Mouse (Mus musculus) MEL (cell line): Measurements from ENCODE around the gene Tesk1. TPM values are rescaled to one million over a fixed set of nuclear protein-coding genes. Genes with fewer than 3 reads are reported as not detected.

Source experiments
- DNase-seq: peaks from one replicate; pipeline ENCODE4 v3.0.0; 2011; ENCODE audit warnings: low read depth, low spot score
- H3K27ac ChIP-seq: 2 replicates; pipeline ENCODE4 v1.5.1; 2012; ENCODE audit warnings: low read depth, mild to moderate bottlenecking, control low read depth, low read length, moderate library complexity; ENCODE audit not compliant: control insufficient read depth
- H3K27me3 ChIP-seq, 2 experiments: fragments of 150-350 bp in 1 of 2; sonication (generic) in 1 of 2; 2 replicates each; pipeline ENCODE4 v1.6.1; 2012; ENCODE audit warnings: low read length in 2 of 2, mild to moderate bottlenecking in 2 of 2, improper control_type of control experiment in 1 of 2, moderate library complexity in 1 of 2; ENCODE audit not compliant: insufficient read depth in 2 of 2, control insufficient read depth in 1 of 2
- H3K36me3 ChIP-seq, 2 experiments: 2 replicates each; pipeline ENCODE4 v1.6.1; 2012 to 2014; ENCODE audit warnings: low read length in 2 of 2, improper control_type of control experiment in 1 of 2, inconsistent platforms in 1 of 2, mild to moderate bottlenecking in 1 of 2; ENCODE audit not compliant: insufficient read depth in 2 of 2, control insufficient read depth in 1 of 2
- H3K4me1 ChIP-seq, 2 experiments: fragments of 150-350 bp in 1 of 2; sonication (generic) in 1 of 2; 2 replicates each; pipeline ENCODE4 v1.6.1; 2012; ENCODE audit warnings: low read length in 2 of 2, improper control_type of control experiment in 1 of 2, mild to moderate bottlenecking in 1 of 2; ENCODE audit not compliant: insufficient read depth in 2 of 2, control insufficient read depth in 1 of 2
- H3K4me3 ChIP-seq, 2 experiments: fragments of 150-350 bp in 1 of 2; sonication (generic) in 1 of 2; 2 replicates each; pipeline ENCODE4 v1.5.1; 2012; ENCODE audit warnings: low read depth in 2 of 2, low read length in 2 of 2, mild to moderate bottlenecking in 2 of 2, moderate library complexity in 2 of 2, control low read depth in 1 of 2, improper control_type of control experiment in 1 of 2; ENCODE audit not compliant: control insufficient read depth in 1 of 2, insufficient read depth in 1 of 2
- H3K79me2 ChIP-seq: 2 replicates; pipeline ENCODE4 v1.6.1; 2012; ENCODE audit warnings: mild to moderate bottlenecking, low read length, moderate library complexity; ENCODE audit not compliant: control insufficient read depth, poor library complexity, insufficient read depth
- H3K9ac ChIP-seq: 2 replicates; pipeline ENCODE4 v1.6.1; 2012; ENCODE audit warnings: low read depth, mild to moderate bottlenecking, control low read depth, low read length, moderate library complexity; ENCODE audit not compliant: control insufficient read depth, poor library complexity, severe bottlenecking
- H3K9me3 ChIP-seq: fragments of 150-350 bp; sonication (generic); replicated peaks from 2 replicates; pipeline ENCODE4 v1.6.1; 2012; ENCODE audit warnings: mild to moderate bottlenecking, low read length, improper control_type of control experiment, moderate library complexity; ENCODE audit not compliant: insufficient read depth
- BHLHE40 ChIP-seq: IDR thresholded peaks from 2 replicates; pipeline ENCODE4 v1.6.1; 2012; ENCODE audit warnings: low read depth, mild to moderate bottlenecking, inconsistent platforms, low read length, improper control_type of control experiment, borderline replicate concordance
- CHD1 ChIP-seq: IDR thresholded peaks from 2 replicates; pipeline ENCODE4 v1.6.1; 2012; ENCODE audit warnings: low read depth, mild to moderate bottlenecking, inconsistent platforms, low read length, improper control_type of control experiment
- ELF1 ChIP-seq: IDR thresholded peaks from 2 replicates; pipeline ENCODE4 v1.6.1; 2014; ENCODE audit warnings: low read depth, mild to moderate bottlenecking, inconsistent platforms, low read length, improper control_type of control experiment, moderate library complexity
- EP300 ChIP-seq, 2 experiments: IDR thresholded peaks; 2 replicates each; pipeline ENCODE4 v1.6.1; 2011; ENCODE audit warnings: improper control_type of control experiment in 2 of 2, low read length in 2 of 2, low read depth in 1 of 2, mild to moderate bottlenecking in 1 of 2
- GABPA ChIP-seq: IDR thresholded peaks from 2 replicates; pipeline ENCODE4 v1.6.1; 2012; ENCODE audit warnings: low read depth, mild to moderate bottlenecking, inconsistent platforms, low read length, improper control_type of control experiment, moderate library complexity
- GATA1 ChIP-seq: IDR thresholded peaks from 2 replicates; pipeline ENCODE4 v1.6.1; 2011; ENCODE audit warnings: low read depth, low read length, improper control_type of control experiment
- HCFC1 ChIP-seq: IDR thresholded peaks from 2 replicates; pipeline ENCODE4 v1.6.1; 2012; ENCODE audit warnings: low read depth, mild to moderate bottlenecking, inconsistent platforms, low read length, improper control_type of control experiment, moderate library complexity
- JUND ChIP-seq: IDR thresholded peaks from 2 replicates; pipeline ENCODE4 v1.6.1; 2011; ENCODE audit warnings: low read depth, mild to moderate bottlenecking, improper control_type of control experiment, low read length
- KAT2A ChIP-seq: conservative IDR thresholded peaks from 2 replicates; pipeline ENCODE4 v1.6.1; 2012; ENCODE audit warnings: low read depth, low read length, improper control_type of control experiment, inconsistent platforms
- MAFK ChIP-seq: IDR thresholded peaks from 2 replicates; pipeline ENCODE4 v1.6.1; 2011; ENCODE audit warnings: low read depth, mild to moderate bottlenecking, low read length, improper control_type of control experiment, borderline replicate concordance
- MAX ChIP-seq: IDR thresholded peaks from 2 replicates; pipeline ENCODE4 v1.6.1; 2011; ENCODE audit warnings: low read length, improper control_type of control experiment
- MAZ ChIP-seq: IDR thresholded peaks from 2 replicates; pipeline ENCODE4 v1.6.1; 2012; ENCODE audit warnings: low read depth, mild to moderate bottlenecking, inconsistent platforms, low read length, improper control_type of control experiment
- MXI1 ChIP-seq: IDR thresholded peaks from 2 replicates; pipeline ENCODE4 v1.6.1; 2011; ENCODE audit warnings: mild to moderate bottlenecking, low read depth, low read length, improper control_type of control experiment
- MYC ChIP-seq: IDR thresholded peaks from 2 replicates; pipeline ENCODE4 v1.6.1; 2011; ENCODE audit warnings: low read depth, mild to moderate bottlenecking, low read length, improper control_type of control experiment, moderate library complexity
- NELFE ChIP-seq: IDR thresholded peaks from 2 replicates; pipeline ENCODE4 v1.6.1; 2011; ENCODE audit warnings: low read depth, low read length, improper control_type of control experiment
- NRF1 ChIP-seq: IDR thresholded peaks from 2 replicates; pipeline ENCODE4 v1.6.1; 2014; ENCODE audit warnings: low read depth, mild to moderate bottlenecking, inconsistent platforms, low read length, improper control_type of control experiment, moderate library complexity; ENCODE audit not compliant: poor library complexity, insufficient read depth, severe bottlenecking
- POLR2A ChIP-seq, 2 experiments: IDR thresholded peaks; 2 replicates each; pipeline ENCODE4 v1.6.1; 2011 to 2012; ENCODE audit warnings: low read length in 2 of 2, mild to moderate bottlenecking in 2 of 2, control low read depth in 1 of 2, improper control_type of control experiment in 1 of 2, low read depth in 1 of 2, moderate library complexity in 1 of 2; ENCODE audit not compliant: control insufficient read depth in 1 of 2, insufficient read depth in 1 of 2, poor library complexity in 1 of 2
- POLR2AphosphoS2 ChIP-seq: IDR thresholded peaks from 2 replicates; pipeline ENCODE4 v1.6.1; 2011; ENCODE audit warnings: low read length, improper control_type of control experiment
- POLR2AphosphoS5 ChIP-seq: IDR thresholded peaks from 2 replicates; pipeline ENCODE4 v1.6.1; 2012; ENCODE audit warnings: low read depth, borderline replicate concordance, mild to moderate bottlenecking, inconsistent platforms, low read length, moderate library complexity, mixed read lengths
- RCOR1 ChIP-seq: IDR thresholded peaks from 2 replicates; pipeline ENCODE4 v1.6.1; 2012; ENCODE audit warnings: low read depth, mild to moderate bottlenecking, inconsistent platforms, low read length, improper control_type of control experiment
- SIN3A ChIP-seq: IDR thresholded peaks from 2 replicates; pipeline ENCODE4 v1.6.1; 2012; ENCODE audit warnings: low read length, improper control_type of control experiment, inconsistent platforms
- TBP ChIP-seq: IDR thresholded peaks from 2 replicates; pipeline ENCODE4 v1.8.0; 2011; ENCODE audit warnings: low read depth, low read length, improper control_type of control experiment
- TCF12 ChIP-seq: IDR thresholded peaks from 2 replicates; pipeline ENCODE4 v1.6.1; 2014; ENCODE audit warnings: low read depth, mild to moderate bottlenecking, inconsistent platforms, low read length, improper control_type of control experiment, moderate library complexity
- UBTF ChIP-seq: IDR thresholded peaks from 2 replicates; pipeline ENCODE4 v1.6.1; 2012; ENCODE audit warnings: low read depth, mild to moderate bottlenecking, inconsistent platforms, low read length, improper control_type of control experiment, moderate library complexity, borderline replicate concordance; ENCODE audit not compliant: insufficient read depth
- USF1 ChIP-seq: IDR thresholded peaks from 2 replicates; pipeline ENCODE4 v1.6.1; 2014; ENCODE audit warnings: low read depth, mild to moderate bottlenecking, inconsistent platforms, low read length, improper control_type of control experiment, moderate library complexity
- ZC3H11A ChIP-seq: IDR thresholded peaks from 2 replicates; pipeline ENCODE4 v1.6.1; 2012; ENCODE audit warnings: low read depth, mild to moderate bottlenecking, inconsistent platforms, low read length, improper control_type of control experiment
- ZKSCAN1 ChIP-seq: IDR thresholded peaks from 2 replicates; pipeline ENCODE4 v1.6.1; 2012; ENCODE audit warnings: low read depth, mild to moderate bottlenecking, inconsistent platforms, low read length, improper control_type of control experiment, moderate library complexity
- ZNF384 ChIP-seq: IDR thresholded peaks from 2 replicates; pipeline ENCODE4 v1.6.1; 2012; ENCODE audit warnings: low read depth, mild to moderate bottlenecking, inconsistent platforms, low read length, improper control_type of control experiment
- polyA plus RNA-seq, 2 experiments: library from polyadenylated mRNA; stranded (reverse) in 1 of 2; unstranded in 1 of 2; fragments of >175 nt in 1 of 2; fragments of >200 nt in 1 of 2; gene quantifications; 2 replicates each; pipeline versions ENCODE4 v1.2.1 to v1.2.4; 2012; ENCODE audit warnings: low replicate concordance in 2 of 2, low read depth in 1 of 2; ENCODE audit not compliant: insufficient read length in 2 of 2, insufficient read depth in 1 of 2, missing spikeins in 1 of 2
- total RNA-seq: library from RNA; depleted of rRNA; stranded (reverse); fragments of 300-350 nt; gene quantifications from 2 replicates; pipeline ENCODE4 v1.2.3, GENCODE M21; 2012

Gene Tesk1
- total and polyA plus RNA-seq, 3 experiments: 9.1 to 24.6 TPM; not detected in 1

DNA sequence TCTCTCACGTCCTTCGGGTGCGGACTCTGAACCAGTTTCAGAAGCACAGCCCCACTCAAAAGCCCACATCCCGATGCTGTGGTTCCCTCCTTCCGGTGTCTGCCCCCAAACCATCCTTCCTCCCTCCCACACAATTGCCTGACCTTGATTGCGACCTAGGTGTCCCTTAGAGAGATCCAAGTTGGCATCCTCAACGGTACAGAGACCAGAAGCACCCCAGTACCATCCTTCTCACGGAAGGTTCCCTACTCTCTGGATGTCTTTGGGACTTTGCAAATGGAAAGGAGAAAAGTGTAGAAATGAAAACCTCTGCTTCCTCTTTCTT, 36.8 kb downstream of the Tesk1 start:
- peak overlapping the region; percentile 62 to 82 for H3K4me3 ChIP-seq
- no peaks in the 10 kb centered on the region for H3K27me3 ChIP-seq
- no peak for DNase-seq
- peak overlapping the region; percentile 82 for H3K27ac ChIP-seq
- H3K79me2 ChIP-seq: no peaks in the 10 kb centered on the region
- peaks cover 0 to 17% of the 10 kb centered on the region in 2 experiments; a peak in 2 of 4 replicates for H3K4me1 ChIP-seq
- no peaks in the 10 kb centered on the region for H3K9me3 ChIP-seq
- H3K9ac ChIP-seq: peak overlapping the region; percentile 45
- TF ChIP-seq MXI1: peak; percentile 61
- TF ChIP-seq EP300 (IDR thresholded peaks at IDR 0.05; ENCODE audit: low read depth in 1 of 2, low read length in 2 of 2): peak in 1 of 2 experiments; percentile 15; a peak in 1 of 4 replicates
- no peak for TF ChIP-seq GATA1
- no peak for TF ChIP-seq HCFC1
- no peak for TF ChIP-seq GABPA
- TF ChIP-seq NELFE: no peak; the same call in 1 of the 2 replicates
- peak in 1 of 2 experiments; percentile 49; a peak in 1 of 4 replicates for TF ChIP-seq POLR2A (IDR thresholded peaks at IDR 0.05; ENCODE audit: control insufficient read depth in 1 of 2, insufficient read depth in 1 of 2, low read depth in 1 of 2, low read length in 2 of 2, poor library complexity in 1 of 2)
- no peak for TF ChIP-seq BHLHE40
- TF ChIP-seq ZNF384: no peak
- TF ChIP-seq MAZ: 0 out of 2 replicates have a peak, but pooled peaks have one; percentile 24
- peaks cover 0 to 11% of the 10 kb centered on the region in 2 experiments; a peak in 2 of 4 replicates for H3K36me3 ChIP-seq

DNA sequence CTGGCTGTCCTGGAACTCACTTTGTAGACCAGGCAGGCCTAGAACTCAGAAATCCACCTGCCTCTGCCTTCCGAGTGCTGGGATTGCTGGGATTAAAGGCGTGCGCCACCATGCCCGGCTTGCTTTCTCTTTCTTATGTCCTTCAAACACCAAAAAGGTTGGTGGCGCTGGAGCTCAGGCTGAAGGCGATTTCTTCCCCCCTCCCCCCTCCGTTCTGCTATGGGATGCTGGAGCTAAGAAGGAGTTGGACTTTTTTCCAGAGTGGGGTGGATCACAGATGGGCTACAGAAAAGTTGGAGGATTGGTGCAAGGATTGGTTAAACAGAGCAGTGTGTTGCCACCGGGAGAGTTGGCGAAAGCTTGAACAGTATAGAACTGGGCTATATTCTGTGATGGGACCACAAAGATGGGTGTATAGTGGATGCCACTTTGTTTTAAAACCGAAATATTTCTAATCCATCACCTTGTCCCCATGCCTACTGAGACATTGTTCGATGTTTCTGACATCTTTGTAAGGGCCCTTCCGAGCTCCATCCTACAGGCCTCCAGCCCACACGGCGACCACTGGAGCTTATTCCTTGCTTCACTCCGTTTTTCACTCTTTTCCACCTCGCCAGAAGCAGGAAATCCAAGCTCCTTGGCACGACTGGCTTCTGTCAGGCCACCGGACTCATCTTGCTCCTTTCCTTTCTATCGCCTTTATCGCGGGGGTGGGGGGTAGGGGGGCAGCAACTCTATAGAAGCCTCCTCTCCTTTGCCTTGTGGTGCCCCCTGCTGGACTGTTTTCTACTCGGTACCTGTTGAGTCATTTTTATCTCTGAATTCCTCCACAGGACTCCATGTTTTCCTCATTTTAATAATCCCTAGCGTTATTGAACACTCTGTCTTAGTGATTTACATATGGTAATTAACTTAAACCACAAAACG, 37.4 kb downstream of the Tesk1 start:
- Histone ChIP-seq H3K27ac (peak overlapping the region; percentile 82), H3K27me3 (no peaks in the 10 kb centered on the region), H3K9ac (peak overlapping the region; percentile 45), H3K4me3 (peak overlapping the region; percentile 62 to 82), H3K36me3 (peaks cover 0 to 11% of the 10 kb centered on the region in 2 experiments; a peak in 2 of 4 replicates), H3K4me1 (peaks cover 0 to 17% of the 10 kb centered on the region in 2 experiments; a peak in 2 of 4 replicates), H3K79me2 (no peaks in the 10 kb centered on the region), H3K9me3 (no peaks in the 10 kb centered on the region)
- DNase-seq: peak; percentile 91
- TF ChIP-seq CHD1: no peak
- no peak for TF ChIP-seq MAX
- peak; percentile 91 for TF ChIP-seq TBP
- no peak for TF ChIP-seq BHLHE40
- TF ChIP-seq NRF1: no peak; the same call in 1 of the 2 replicates
- no peak for TF ChIP-seq MAFK
- TF ChIP-seq JUND: 0 out of 2 replicates have a peak, but pooled peaks have one; percentile 7
- TF ChIP-seq POLR2AphosphoS5: no peak
- TF ChIP-seq EP300 (IDR thresholded peaks at IDR 0.05; ENCODE audit: low read depth in 1 of 2, low read length in 2 of 2): no peak
- TF ChIP-seq MYC: no peak
- no peak for TF ChIP-seq KAT2A
- TF ChIP-seq POLR2AphosphoS2: no peak
- no peak for TF ChIP-seq UBTF
- TF ChIP-seq RCOR1: no peak
- TF ChIP-seq MAZ: 0 out of 2 replicates have a peak, but pooled peaks have one; percentile 64
- TF ChIP-seq ZKSCAN1: no peak
- TF ChIP-seq ZC3H11A: peak; percentile 64
- TF ChIP-seq GABPA: no peak
- peak in 1 of 2 experiments; percentile 76; a peak in 2 of 4 replicates for TF ChIP-seq POLR2A (IDR thresholded peaks at IDR 0.05; ENCODE audit: control insufficient read depth in 1 of 2, insufficient read depth in 1 of 2, low read depth in 1 of 2, low read length in 2 of 2, poor library complexity in 1 of 2)
- no peak for TF ChIP-seq SIN3A
- no peak for TF ChIP-seq TCF12
- no peak for TF ChIP-seq USF1
- no peak for TF ChIP-seq MXI1
- TF ChIP-seq ELF1: no peak; the same call in 1 of the 2 replicates
